Mouse (Mus musculus) inflammation-experienced regulatory T-cells, adult 6 months (primary cell): Measurements from ENCODE around the gene Hsd17b3. TPM values are rescaled to one million over a fixed set of nuclear protein-coding genes. Genes with fewer than 3 reads are reported as not detected.

Source experiments
- ATAC-seq: one replicate; pipeline ENCODE4 v1.8.0; 2017
- polyA plus RNA-seq, 3 experiments: library from polyadenylated mRNA; unstranded; fragments of 100-300 nt; shearing (Covaris generic); gene quantifications; one replicate each; pipeline ENCODE4 v1.2.1; 2017

The Hsd17b3 gene
- polyA plus RNA-seq, 3 experiments from 2014 or later: not detected

GRCm38 (mm10) chr13:64018586-64019141 is 70.4 kb downstream of the Hsd17b3 start:
- ATAC-seq: no peak

DNA sequence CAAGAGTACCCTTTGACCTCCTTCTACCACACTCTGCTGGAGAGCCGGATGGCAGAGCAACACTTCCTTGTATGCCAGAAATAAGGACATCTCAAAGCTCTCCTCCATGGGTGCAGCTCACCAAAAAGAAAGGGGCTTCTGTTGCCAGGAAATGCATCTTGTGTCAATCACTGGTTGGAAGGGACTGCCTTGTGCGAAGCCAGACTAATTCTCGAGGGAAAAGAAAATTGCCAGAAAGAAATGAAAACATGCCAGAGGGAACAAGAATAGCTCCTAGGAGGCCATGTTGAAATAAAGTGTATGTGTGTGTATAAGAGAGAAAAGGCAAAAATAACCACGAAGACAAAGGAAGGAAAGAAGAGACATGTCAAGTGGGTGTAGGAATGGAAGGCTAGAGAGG is 73.0 kb downstream of the Hsd17b3 start:
- ATAC-seq: no peak

- no peak for ATAC-seq
Observed at GRCm38 (mm10) chr13:64011157-64011556, 77.9 kb downstream of the Hsd17b3 start.

Other genes starting within 250 kb of the Hsd17b3 start
- 10 to 100 TPM; 42.2 to 65.3 (median 46.6) TPM for gene Slc35d2, start 40.1 kb upstream of the Hsd17b3 start, polyA plus RNA-seq
- 10 to 100 TPM; 11.3 to 16.4 (median 12.4) TPM for gene Zfp367, start 64.0 kb upstream of the Hsd17b3 start, polyA plus RNA-seq
- gene Habp4, start 72.6 kb upstream of the Hsd17b3 start, polyA plus RNA-seq: 1 to 10 TPM; 3.9 to 5.7 (median 5.3) TPM
- gene Cdc14b, start 186.1 kb upstream of the Hsd17b3 start, polyA plus RNA-seq: 10 to 100 TPM in 1 of 3 experiments, 1 to 10 TPM in 2; 6.5 to 14.2 (median 9.1) TPM
- 10 to 100 TPM in 2 of 3 experiments, 1 to 10 TPM in 1; 9.4 to 10.2 (median 10.0) TPM for gene Aaed1, start 223.5 kb upstream of the Hsd17b3 start, polyA plus RNA-seq